Mouse (Mus musculus): ENCODE measurements around the gene Pla2g3. TPM values are rescaled to one million over a fixed set of nuclear protein-coding genes. Genes with fewer than 3 reads are reported as not detected.

Gene Pla2g3
- polyA plus RNA-seq, 1 experiment from 2014 or later, result 0.44 TPM

DNA sequence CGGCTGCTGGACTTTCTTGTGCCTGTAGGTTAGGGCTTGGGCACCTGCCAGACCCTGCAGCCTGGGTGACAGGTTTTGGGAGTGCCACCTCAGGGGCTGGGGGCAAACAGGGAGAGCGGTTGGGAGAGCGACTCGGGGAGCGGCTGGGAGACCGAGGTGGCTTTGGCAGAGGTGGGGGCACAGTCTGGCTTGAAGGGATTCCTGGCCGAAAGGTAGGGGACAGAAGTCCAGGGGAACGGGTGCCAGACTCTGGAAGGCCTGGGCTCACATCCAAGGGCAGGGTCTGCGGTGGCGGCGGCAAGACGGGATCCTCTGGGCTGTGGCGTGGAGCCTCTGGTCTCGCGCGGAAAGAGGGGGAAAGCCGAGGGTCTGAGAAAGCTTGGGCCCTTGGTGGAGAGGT is 14.0 kb downstream of the Pla2g3 start:
- no peaks in the 10 kb centered on the region for H3K9me3 ChIP-seq (replicated peaks; ENCODE audit: control insufficient read depth, low read length)
- no peak overlapping the region for H3K9ac ChIP-seq (ENCODE audit: low read length)
- DNase-seq (ENCODE audit: low spot score), result no peak
- H3K27me3 ChIP-seq (replicated peaks; ENCODE audit: control insufficient read depth, insufficient read depth, low read length), result no peaks in the 10 kb centered on the region
- WGBS, result 82% methylated on average over 17 of the region's 17 CpGs
- H3K27ac ChIP-seq (ENCODE audit: low read depth, low read length), result no peak overlapping the region
- H3K4me2 ChIP-seq (ENCODE audit: low read length), result no peak overlapping the region
- no peaks in the 10 kb centered on the region for H3K36me3 ChIP-seq (ENCODE audit: control insufficient read depth, insufficient read depth, low read length)
- no peak for ATAC-seq
- H3K4me3 ChIP-seq (ENCODE audit: low read depth, low read length), result no peak overlapping the region
- no peaks in the 10 kb centered on the region for H3K4me1 ChIP-seq (ENCODE audit: control insufficient read depth, insufficient read depth, low read length)

DNA sequence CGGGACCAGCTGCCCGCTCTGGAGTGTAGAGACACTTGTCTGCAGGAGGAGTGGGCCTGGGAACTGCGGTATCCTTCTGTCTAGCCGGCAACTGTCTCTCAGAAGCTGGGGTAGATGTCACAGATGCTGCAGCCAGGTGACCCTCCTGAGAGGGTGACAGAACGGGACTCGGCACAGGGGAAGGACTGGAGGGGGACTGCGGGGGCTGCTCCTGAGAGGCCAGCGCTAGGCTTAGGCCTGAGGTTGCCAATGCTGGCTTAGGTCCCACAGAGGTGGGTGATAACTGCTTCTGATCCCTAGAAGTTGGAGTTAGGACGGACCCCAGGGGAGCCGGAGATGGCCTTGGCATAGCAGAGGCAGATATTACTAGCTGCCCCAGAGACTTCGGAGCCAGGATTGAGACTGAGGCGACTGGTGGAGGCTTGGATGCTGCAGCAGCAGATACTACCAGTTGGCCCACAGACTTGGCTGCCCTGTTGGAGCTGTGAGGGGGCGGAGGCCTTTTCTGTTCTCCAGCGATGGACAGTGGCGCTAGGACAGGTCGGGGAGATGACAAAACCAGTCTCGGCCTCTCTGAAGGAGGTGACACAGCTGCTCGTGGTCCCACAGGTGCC is 14.5 kb downstream of the Pla2g3 start:
- H3K27ac ChIP-seq (ENCODE audit: low read depth, low read length), result no peak overlapping the region
- ATAC-seq (no peak), DNase-seq (ENCODE audit: low spot score) (no peak)
- WGBS, result 84% methylated on average over 18 of the region's 18 CpGs
- no peaks in the 10 kb centered on the region for H3K36me3 ChIP-seq (ENCODE audit: control insufficient read depth, insufficient read depth, low read length)
- H3K4me2 ChIP-seq (ENCODE audit: low read length), result no peak overlapping the region
- H3K9ac ChIP-seq (ENCODE audit: low read length), result no peak overlapping the region
- H3K9me3 ChIP-seq (replicated peaks; ENCODE audit: control insufficient read depth, low read length), result no peaks in the 10 kb centered on the region
- no peak overlapping the region for H3K4me3 ChIP-seq (ENCODE audit: low read depth, low read length)
- H3K4me1 ChIP-seq (ENCODE audit: control insufficient read depth, insufficient read depth, low read length), result no peaks in the 10 kb centered on the region
- no peaks in the 10 kb centered on the region for H3K27me3 ChIP-seq (replicated peaks; ENCODE audit: control insufficient read depth, insufficient read depth, low read length)

DNA sequence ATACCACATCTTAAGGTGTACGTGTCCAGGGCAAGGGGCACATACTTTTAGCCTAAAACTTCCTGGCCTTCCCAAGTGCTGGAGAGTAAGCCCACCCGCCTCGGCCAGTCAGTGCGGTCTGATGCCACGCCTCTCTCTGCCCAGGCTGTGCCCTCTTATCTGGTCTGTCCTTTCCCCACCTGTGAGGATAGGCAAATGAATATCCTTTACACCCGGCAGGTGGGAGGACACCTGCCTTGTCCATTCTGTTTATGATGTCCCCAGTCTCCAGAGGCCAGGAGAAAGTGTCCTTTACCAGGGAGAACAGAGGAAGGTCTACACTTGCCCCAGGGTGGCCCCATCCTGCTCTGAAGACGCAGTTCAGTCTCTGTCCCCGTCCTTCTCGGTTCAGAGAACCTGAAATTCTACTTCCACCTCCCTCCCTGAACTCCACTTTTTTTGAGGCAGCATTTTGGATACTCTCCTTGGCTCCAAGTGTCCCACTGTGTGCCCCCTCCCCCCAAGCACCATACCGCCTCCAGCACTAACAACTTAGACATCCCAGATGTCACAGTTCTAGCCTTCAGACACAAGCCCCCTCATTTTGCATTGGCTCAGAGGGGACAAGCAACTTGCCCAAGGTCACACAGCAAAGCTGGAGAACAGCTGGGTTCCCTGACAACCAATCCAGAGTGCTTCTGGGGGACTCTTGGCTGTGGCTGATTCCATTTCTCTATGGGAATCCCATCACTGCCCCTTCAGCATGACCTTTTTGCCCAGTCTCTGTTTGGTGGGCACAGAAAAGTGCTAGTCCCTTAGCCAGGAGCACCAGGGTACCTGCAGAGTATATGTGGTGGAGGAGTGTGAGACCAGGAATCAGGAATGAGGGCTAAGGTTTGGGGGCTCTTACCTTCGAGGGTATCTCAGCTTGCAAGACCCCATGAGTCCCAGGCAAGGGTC is 15.9 kb downstream of the Pla2g3 start:
- Histone ChIP-seq H3K4me1 (ENCODE audit: control insufficient read depth, insufficient read depth, low read length) (no peaks in the 10 kb centered on the region), H3K9me3 (replicated peaks; ENCODE audit: control insufficient read depth, low read length) (no peaks in the 10 kb centered on the region), H3K4me3 (ENCODE audit: low read depth, low read length) (no peak overlapping the region), H3K36me3 (ENCODE audit: control insufficient read depth, insufficient read depth, low read length) (no peaks in the 10 kb centered on the region), H3K4me2 (ENCODE audit: low read length) (peak overlapping the region; percentile 18; the same call in 1 of the 2 replicates), H3K27me3 (replicated peaks; ENCODE audit: control insufficient read depth, insufficient read depth, low read length) (no peaks in the 10 kb centered on the region), H3K27ac (ENCODE audit: low read depth, low read length) (no peak overlapping the region), H3K9ac (ENCODE audit: low read length) (0 out of 2 replicates have a peak overlapping the region, but pooled peaks have one; percentile 3)
- DNase-seq (ENCODE audit: low spot score) (no peak), ATAC-seq (no peak)
- 62% methylated on average over 11 of the region's 11 CpGs for WGBS

DNA sequence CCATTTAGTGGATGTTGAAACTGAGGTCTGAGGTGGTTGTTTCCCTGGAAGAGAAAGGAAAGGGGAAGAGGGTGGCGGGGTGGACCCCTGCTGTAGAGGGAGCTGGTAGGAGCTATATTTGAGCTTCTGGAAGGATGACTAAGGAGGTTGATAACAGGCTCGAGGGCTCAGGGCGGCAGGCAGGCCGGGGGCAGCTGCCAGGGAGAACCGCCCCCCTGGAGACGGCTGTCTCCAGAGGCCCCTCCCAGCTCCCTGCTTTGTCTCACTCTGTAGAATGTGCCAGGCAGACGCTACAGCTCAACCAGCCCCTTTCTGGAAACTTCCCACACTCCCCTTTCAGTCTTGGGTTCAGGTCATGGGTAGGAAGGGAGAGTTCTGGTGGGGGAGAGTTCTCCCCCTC is 20.1 kb downstream of the Pla2g3 start:
- ATAC-seq, result no peak
- WGBS, result 36% methylated on average over 7 of the region's 7 CpGs

DNA sequence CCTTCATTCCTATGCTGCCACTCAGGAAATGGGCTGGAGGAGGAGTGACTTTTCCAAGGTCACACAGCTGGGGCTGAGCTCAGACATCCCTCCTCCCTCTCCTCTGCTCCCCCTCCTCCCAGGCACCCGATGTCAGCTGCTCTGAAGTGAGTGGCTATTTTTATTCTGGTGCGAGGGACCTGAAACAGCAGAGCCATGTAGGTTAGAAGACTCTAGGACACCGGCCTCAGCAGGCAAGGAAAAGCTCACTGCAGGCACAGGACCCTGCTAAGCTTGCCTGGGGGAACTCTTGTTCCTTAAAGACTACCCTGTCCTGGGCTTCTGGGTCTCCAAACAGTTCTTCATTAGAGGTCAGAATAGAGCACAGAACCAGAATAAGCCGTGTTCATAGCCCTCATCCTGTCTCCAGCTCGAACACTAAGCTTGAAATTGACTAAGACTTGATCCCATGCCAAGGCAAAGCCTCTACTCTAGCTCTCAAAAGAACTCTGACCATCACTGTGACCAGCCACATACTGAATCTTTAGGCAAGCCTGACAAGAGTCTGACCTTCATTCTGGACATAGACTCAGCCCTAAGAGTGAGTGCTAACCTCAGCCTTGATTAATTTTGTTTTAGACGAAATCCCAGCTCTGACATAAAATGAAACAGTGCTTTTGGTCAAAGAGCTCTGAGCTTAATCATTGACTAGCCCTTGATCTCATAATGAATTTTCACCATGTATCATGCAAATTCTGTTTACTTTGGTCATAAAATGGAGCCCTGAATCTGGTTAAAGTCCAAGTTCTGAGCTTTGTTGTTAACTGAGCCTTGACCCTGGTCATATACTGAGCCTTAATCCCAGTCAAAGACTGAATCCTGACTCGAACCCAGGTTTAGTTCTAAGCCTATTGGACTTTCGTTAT is 21.3 kb downstream of the Pla2g3 start:
- no peak for DNase-seq (ENCODE audit: low spot score)

More for the DNA sequence above, 20.1 kb downstream of the Pla2g3 start:
- no peaks in the 10 kb centered on the region for H3K9me3 ChIP-seq (replicated peaks; ENCODE audit: control insufficient read depth, low read length)
- no peak overlapping the region for H3K4me2 ChIP-seq (ENCODE audit: low read length)
- no peaks in the 10 kb centered on the region for H3K4me1 ChIP-seq (ENCODE audit: control insufficient read depth, insufficient read depth, low read length)
- H3K27me3 ChIP-seq (replicated peaks; ENCODE audit: control insufficient read depth, insufficient read depth, low read length), result no peaks in the 10 kb centered on the region
- no peak overlapping the region for H3K4me3 ChIP-seq (ENCODE audit: low read depth, low read length)
- H3K27ac ChIP-seq (ENCODE audit: low read depth, low read length), result no peak overlapping the region
- DNase-seq (ENCODE audit: low spot score), result no peak
- no peak overlapping the region for H3K9ac ChIP-seq (ENCODE audit: low read length)
- H3K36me3 ChIP-seq (ENCODE audit: control insufficient read depth, insufficient read depth, low read length), result no peaks in the 10 kb centered on the region

DNA sequence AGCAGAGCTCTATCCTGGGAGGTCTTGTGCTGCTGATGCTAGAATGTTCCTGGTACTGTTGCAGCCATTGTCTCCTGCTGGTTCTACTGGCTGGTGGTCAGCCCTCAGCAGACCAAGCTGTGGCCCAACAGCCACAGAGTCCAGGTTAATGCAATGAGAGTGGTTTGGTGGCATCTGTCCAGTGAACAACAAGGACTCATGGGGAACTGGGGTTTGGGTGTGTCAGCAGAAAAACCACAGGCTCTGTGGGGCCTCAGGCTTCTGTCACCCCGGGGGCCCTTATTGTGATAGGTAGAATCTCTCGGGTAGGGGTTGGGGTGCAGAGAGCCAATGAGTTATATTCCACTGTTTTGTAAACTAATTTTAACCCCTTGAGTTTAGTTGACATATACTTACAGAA is 22.2 kb downstream of the Pla2g3 start:
- ATAC-seq, result no peak
- WGBS, result 92% methylated on average over 2 of the region's 2 CpGs
- no peak overlapping the region for H3K27ac ChIP-seq (ENCODE audit: low read depth, low read length)
- H3K4me2 ChIP-seq (ENCODE audit: low read length), result no peak overlapping the region
- H3K4me1 ChIP-seq (ENCODE audit: control insufficient read depth, insufficient read depth, low read length), result 0 out of 2 replicates have a peak, but pooled peaks cover 2% of the 10 kb centered on the region
- no peak overlapping the region for H3K9ac ChIP-seq (ENCODE audit: low read length)
- no peaks in the 10 kb centered on the region for H3K9me3 ChIP-seq (replicated peaks; ENCODE audit: control insufficient read depth, low read length)
- DNase-seq (ENCODE audit: low spot score), result no peak
- H3K4me3 ChIP-seq (ENCODE audit: low read depth, low read length), result no peak overlapping the region
- no peaks in the 10 kb centered on the region for H3K27me3 ChIP-seq (replicated peaks; ENCODE audit: control insufficient read depth, insufficient read depth, low read length)
- no peaks in the 10 kb centered on the region for H3K36me3 ChIP-seq (ENCODE audit: control insufficient read depth, insufficient read depth, low read length)

More for the DNA sequence above, 21.3 kb downstream of the Pla2g3 start:
- Histone ChIP-seq H3K9ac (ENCODE audit: low read length) (no peak overlapping the region), H3K4me1 (ENCODE audit: control insufficient read depth, insufficient read depth, low read length) (no peaks in the 10 kb centered on the region), H3K27me3 (replicated peaks; ENCODE audit: control insufficient read depth, insufficient read depth, low read length) (no peaks in the 10 kb centered on the region), H3K9me3 (replicated peaks; ENCODE audit: control insufficient read depth, low read length) (no peaks in the 10 kb centered on the region), H3K4me3 (ENCODE audit: low read depth, low read length) (no peak overlapping the region), H3K27ac (ENCODE audit: low read depth, low read length) (no peak overlapping the region), H3K4me2 (ENCODE audit: low read length) (no peak overlapping the region), H3K36me3 (ENCODE audit: control insufficient read depth, insufficient read depth, low read length) (no peaks in the 10 kb centered on the region)
- 73% methylated on average over 8 of the region's 8 CpGs for WGBS
- ATAC-seq, result no peak

DNA sequence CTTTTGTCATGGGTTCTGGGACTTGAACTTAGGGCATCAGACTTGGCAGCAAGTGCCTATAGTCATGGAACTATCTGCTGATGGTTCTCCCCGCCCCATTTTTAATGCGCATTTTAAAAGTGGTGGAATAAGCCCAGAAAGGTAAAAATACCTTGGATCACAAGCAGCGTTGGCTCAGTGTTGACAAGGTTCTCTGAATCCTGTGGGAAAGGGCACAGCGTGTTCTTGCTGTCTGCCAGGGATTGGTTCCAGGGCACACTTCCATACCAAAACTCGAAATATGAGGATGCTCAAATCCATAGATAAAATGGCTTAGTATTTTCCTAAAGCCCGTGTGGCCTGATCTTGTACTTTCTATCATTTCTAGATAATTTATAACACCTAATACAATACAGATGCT is 25.2 kb downstream of the Pla2g3 start:
- H3K9me3 ChIP-seq (replicated peaks; ENCODE audit: control insufficient read depth, low read length), result no peaks in the 10 kb centered on the region
- no peak overlapping the region for H3K4me3 ChIP-seq (ENCODE audit: low read depth, low read length)
- ATAC-seq (no peak), DNase-seq (ENCODE audit: low spot score) (no peak)
- peaks cover 7% of the 10 kb centered on the region; the same call in 1 of the 2 replicates for H3K4me1 ChIP-seq (ENCODE audit: control insufficient read depth, insufficient read depth, low read length)
- 88% methylated on average over 6 of the region's 6 CpGs for WGBS
- H3K27me3 ChIP-seq (replicated peaks; ENCODE audit: control insufficient read depth, insufficient read depth, low read length), result 0 out of 2 replicates have a peak, but pooled peaks cover 12% of the 10 kb centered on the region
- no peaks in the 10 kb centered on the region for H3K36me3 ChIP-seq (ENCODE audit: control insufficient read depth, insufficient read depth, low read length)
- H3K4me2 ChIP-seq (ENCODE audit: low read length), result no peak overlapping the region
- H3K27ac ChIP-seq (ENCODE audit: low read depth, low read length), result no peak overlapping the region
- no peak overlapping the region for H3K9ac ChIP-seq (ENCODE audit: low read length)

DNA sequence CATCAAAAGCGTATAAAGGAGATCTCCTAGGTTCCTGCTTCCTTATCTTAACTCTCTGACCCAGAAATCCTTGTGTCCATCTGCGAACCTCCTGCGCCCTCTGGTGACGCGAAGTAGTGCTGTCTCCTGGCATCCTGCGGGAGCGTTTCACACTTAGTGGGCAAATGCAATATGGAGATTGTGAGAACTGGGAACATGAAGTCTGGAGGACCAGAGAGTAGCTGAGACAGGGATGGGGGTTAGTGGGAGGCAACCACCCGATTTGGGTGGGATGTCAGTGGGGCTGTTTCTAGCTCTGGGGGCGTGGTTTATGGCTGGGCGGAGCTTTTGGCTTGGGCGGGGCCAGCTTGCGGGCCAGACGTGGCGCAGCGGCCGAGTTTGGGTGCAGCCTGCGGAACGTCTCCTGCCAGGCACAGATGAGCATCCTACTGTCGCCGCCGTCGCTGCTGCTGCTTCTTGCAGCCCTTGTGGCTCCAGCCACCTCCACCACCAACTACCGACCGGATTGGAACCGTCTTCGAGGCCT is 26.5 kb downstream of the Pla2g3 start, which contains the start of gene Selenom:
TSS of gene Selenom (plus strand) at position 156 of the 526 bp plus-strand sequence.
- Histone ChIP-seq H3K27ac (ENCODE audit: low read depth, low read length) (no peak within 1 kb of the TSS), H3K4me1 (ENCODE audit: control insufficient read depth, insufficient read depth, low read length) (peaks cover 7% of the 10 kb centered on the region; the same call in 1 of the 2 replicates)

More for the DNA sequence above, 26.5 kb downstream of the Pla2g3 start, which contains the start of gene Selenom:
- peak within 1 kb of the TSS; percentile 36 for H3K4me3 ChIP-seq (ENCODE audit: low read depth, low read length)
- WGBS, result under 1% methylated on average over 26 of the region's 26 CpGs
- DNase-seq (ENCODE audit: low spot score) (peak; percentile 88), ATAC-seq (peak; percentile 80)
- no peaks in the 10 kb centered on the region for H3K9me3 ChIP-seq (replicated peaks; ENCODE audit: control insufficient read depth, low read length)
- peak within 1 kb of the TSS; percentile 57 for H3K9ac ChIP-seq (ENCODE audit: low read length)
- H3K27me3 ChIP-seq (replicated peaks; ENCODE audit: control insufficient read depth, insufficient read depth, low read length), result 0 out of 2 replicates have a peak, but pooled peaks cover 12% of the 10 kb centered on the region
- H3K4me2 ChIP-seq (ENCODE audit: low read length), result peak within 1 kb of the TSS; percentile 68
- H3K36me3 ChIP-seq (ENCODE audit: control insufficient read depth, insufficient read depth, low read length), result no peaks in the 10 kb centered on the region
